Mouse (Mus musculus) hindbrain, embryonic 15.5 days (tissue): Measurements from ENCODE around the gene Tspan18. TPM values are rescaled to one million over a fixed set of nuclear protein-coding genes. Genes with fewer than 3 reads are reported as not detected.

Source experiments
- ATAC-seq: fragments of 200-750 bp; cut with Nextera tagmentation; 2 replicates; pipeline ENCODE4 v1.8.0; 2017; ENCODE audit warnings: low read depth, moderate number of reproducible peaks, moderate TSS enrichment; ENCODE audit not compliant: low FRiP score
- H3K27ac ChIP-seq: fragments of 300-500 bp; sonication (generic); replicated peaks from 2 replicates; pipeline ENCODE4 v1.5.1; 2015; ENCODE audit warnings: mild to moderate bottlenecking, inconsistent platforms
- H3K27me3 ChIP-seq: fragments of 300-500 bp; sonication (generic); 2 replicates; pipeline ENCODE4 v1.6.1; 2015; ENCODE audit warnings: control low read depth, inconsistent platforms
- H3K36me3 ChIP-seq: fragments of 300-500 bp; sonication (generic); 2 replicates; pipeline ENCODE4 v1.6.1; 2015; ENCODE audit warnings: control low read depth, inconsistent platforms
- H3K4me1 ChIP-seq: fragments of 300-500 bp; sonication (generic); replicated peaks from 2 replicates; pipeline ENCODE4 v1.6.1; 2015; ENCODE audit warnings: control low read depth, inconsistent platforms
- H3K4me2 ChIP-seq: fragments of 300-500 bp; sonication (generic); 2 replicates; pipeline ENCODE4 v1.6.1; 2015; ENCODE audit warnings: moderate library complexity, mild to moderate bottlenecking, inconsistent platforms
- H3K4me3 ChIP-seq: fragments of 300-500 bp; sonication (generic); 2 replicates; pipeline ENCODE4 v1.5.1; 2015; ENCODE audit warnings: mild to moderate bottlenecking, inconsistent platforms
- H3K9ac ChIP-seq: fragments of 300-500 bp; sonication (generic); 2 replicates; pipeline ENCODE4 v1.6.1; 2015; ENCODE audit warnings: inconsistent platforms
- H3K9me3 ChIP-seq: fragments of 300-500 bp; sonication (generic); 2 replicates; pipeline ENCODE4 v1.6.1; 2016; ENCODE audit warnings: control low read depth, inconsistent platforms
- WGBS: fragments of 180-500 bp; shearing (Covaris S2); methylation state at CpG from one replicate; pipeline ENCODE4 v1.1.7; 2015; 5-methylcytosine and 5-hydroxymethylcytosine counted together
- polyA plus RNA-seq: library from polyadenylated mRNA; unstranded; fragments of >200 nt; fragmentation: Nextera tagmentation; extraction: Ambion mirVana; gene quantifications from 2 replicates; pipeline ENCODE4 v1.2.1, GENCODE M21; 2015

Tspan18 gene
- polyA plus RNA-seq, 1 experiment from 2014 or later = 23.5 TPM

DNA sequence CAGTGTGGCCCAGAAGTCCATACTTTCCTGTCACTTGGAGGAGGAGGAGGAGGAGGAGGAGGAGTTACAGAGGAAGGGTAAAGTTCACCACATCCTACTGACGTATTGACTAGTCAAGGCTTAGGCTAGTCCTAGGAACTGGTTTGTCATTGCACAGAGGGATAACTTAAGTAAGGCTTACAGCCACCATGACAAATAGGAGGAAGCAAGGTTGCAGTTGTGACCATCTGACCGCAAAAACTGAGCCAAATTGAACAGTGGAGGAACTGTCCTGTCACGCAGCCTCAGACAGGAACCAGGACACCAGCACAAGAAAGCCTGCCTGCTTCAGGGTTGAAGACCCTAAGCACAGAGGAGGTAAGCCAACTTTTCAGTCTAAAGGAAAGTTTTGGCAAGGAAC lies 21.8 kb downstream of the Tspan18 start:
- Histone ChIP-seq H3K4me3 (no peak overlapping the region), H3K27me3 (no peaks in the 10 kb centered on the region), H3K27ac (no peak overlapping the region), H3K4me1 (peaks cover 50% of the 10 kb centered on the region), H3K36me3 (no peaks in the 10 kb centered on the region), H3K4me2 (no peak overlapping the region), H3K9ac (no peak overlapping the region), H3K9me3 (no peaks in the 10 kb centered on the region)
- 87% methylated on average over 3 of the region's 3 CpGs for whole genome bisulfite sequencing
- no peak for ATAC-seq

DNA sequence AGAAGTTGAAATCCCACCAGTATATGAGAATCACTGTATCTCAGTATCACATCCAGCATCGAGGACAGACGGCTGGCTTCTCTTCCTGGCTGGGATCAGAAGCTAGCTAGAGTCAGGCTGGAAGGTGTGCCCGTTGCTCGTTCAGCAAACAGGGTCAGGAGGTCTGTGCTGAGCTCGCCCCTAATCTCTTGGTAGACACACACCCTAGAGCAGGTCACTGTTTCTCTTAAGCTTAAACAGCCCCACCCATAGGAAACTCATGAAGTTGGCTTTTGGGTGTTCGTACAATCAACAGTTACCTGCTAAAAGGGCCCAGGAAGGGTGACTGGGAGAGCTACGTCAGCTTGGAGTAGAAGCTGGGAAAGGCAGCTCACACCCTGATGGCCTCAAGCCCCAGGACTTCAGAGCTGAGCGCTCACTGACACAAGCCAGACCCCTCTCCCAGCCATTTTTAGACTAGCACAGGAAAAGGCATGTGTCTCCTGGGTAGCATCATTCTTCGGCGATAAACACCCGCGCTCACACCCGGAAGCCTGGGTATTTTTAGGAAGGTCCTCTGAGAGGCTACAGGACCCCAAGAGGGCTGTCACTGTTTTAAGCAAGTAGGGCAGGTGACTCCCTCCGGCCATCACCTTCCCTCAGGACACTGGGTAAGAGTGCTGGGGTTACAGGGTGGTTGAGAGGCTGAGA lies 24.4 kb downstream of the Tspan18 start:
- 84% methylated on average over 14 of the region's 14 CpGs for WGBS
- no peak overlapping the region for H3K27ac ChIP-seq
- H3K9me3 ChIP-seq = no peaks in the 10 kb centered on the region
- peaks cover 34% of the 10 kb centered on the region for H3K4me1 ChIP-seq
- H3K4me3 ChIP-seq = no peak overlapping the region
- no peak for ATAC-seq
- no peaks in the 10 kb centered on the region for H3K27me3 ChIP-seq
- H3K9ac ChIP-seq = no peak overlapping the region
- H3K36me3 ChIP-seq = no peaks in the 10 kb centered on the region
- H3K4me2 ChIP-seq = no peak overlapping the region

DNA sequence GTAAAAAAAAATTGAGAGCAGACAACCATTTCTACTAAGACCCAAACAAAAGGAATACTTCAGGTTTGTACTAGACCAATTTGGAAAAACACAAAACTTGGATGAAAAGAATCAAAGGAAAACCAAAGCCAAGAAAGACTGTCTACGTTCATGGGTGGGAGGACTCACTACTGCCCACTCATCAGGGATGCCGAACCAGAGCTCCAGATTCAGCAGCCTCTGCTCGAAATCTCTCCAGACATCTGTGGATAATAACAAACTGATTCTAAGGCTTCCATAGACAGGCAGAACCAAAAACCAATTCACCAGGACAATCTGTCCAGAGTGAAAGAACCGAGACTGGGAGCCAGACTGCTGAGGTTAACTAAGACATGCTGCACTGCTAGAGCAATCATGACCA lies 27.4 kb downstream of the Tspan18 start:
- H3K27me3 ChIP-seq = no peaks in the 10 kb centered on the region
- H3K4me2 ChIP-seq = no peak overlapping the region
- no peaks in the 10 kb centered on the region for H3K9me3 ChIP-seq
- 88% methylated on average over 4 of the region's 4 CpGs for WGBS
- ATAC-seq = no peak
- no peak overlapping the region for H3K4me3 ChIP-seq
- no peak overlapping the region for H3K27ac ChIP-seq
- peaks cover 37% of the 10 kb centered on the region for H3K4me1 ChIP-seq
- no peaks in the 10 kb centered on the region for H3K36me3 ChIP-seq
- H3K9ac ChIP-seq = no peak overlapping the region

DNA sequence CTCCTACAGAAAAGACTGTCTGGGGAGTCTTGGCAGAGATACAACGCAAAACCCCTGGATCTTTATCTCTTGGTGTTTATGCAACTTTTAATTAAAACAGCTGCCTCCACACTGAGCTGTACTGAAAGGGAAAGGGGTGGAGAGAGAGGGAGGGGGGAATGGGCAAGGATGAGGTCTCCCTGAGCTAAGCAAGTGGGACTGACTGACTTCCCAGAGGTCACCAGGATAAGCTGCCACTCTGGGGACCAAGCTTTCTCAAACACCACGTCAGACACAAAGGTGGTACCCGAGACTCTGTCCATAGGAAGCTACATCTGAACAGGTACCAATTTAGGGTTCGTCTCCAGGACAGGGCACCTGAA lies 30.1 kb downstream of the Tspan18 start:
- WGBS = 45% methylated on average over 4 of the region's 4 CpGs
- Histone ChIP-seq H3K27ac (peak overlapping the region; percentile 70), H3K4me2 (no peak overlapping the region), H3K9ac (no peak overlapping the region), H3K36me3 (no peaks in the 10 kb centered on the region), H3K9me3 (no peaks in the 10 kb centered on the region), H3K4me1 (peaks cover 37% of the 10 kb centered on the region), H3K27me3 (no peaks in the 10 kb centered on the region), H3K4me3 (no peak overlapping the region)
- ATAC-seq = no peak

DNA sequence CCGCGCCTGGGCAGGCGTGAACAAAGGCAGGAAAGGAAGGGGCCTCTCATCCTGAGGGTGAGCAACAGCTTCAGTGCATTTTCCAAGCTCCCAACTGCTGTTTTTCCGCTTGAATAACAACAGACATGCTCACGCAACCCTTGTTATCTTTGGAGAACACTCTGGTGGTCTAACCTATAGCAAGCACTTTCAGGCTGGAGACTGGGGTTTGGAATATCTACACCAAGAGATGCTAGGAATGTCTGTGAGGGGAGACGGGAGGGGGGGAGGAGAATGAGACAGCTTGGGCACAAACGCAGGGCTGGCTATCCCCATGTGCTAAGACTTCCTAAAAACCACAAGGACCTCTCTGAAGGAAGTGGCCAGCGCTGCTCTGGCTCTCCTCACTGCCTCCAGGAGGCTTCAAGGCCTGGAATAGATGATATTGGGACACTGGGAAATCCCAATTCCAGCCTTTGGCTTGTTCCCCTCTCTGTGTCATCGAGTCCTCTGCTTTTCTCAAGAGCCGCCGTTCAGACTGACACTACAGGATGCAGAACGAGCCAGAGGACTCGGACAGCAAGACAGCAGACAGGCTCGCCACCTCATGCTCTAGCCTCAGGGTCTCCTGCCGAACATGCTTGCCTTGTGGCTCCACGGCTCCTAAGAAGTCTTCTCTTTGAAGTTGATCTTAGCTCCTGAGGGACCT lies 30.6 kb downstream of the Tspan18 start:
- peak overlapping the region; percentile 70 for H3K27ac ChIP-seq
- no peaks in the 10 kb centered on the region for H3K9me3 ChIP-seq
- 13% methylated on average over 16 of the region's 16 CpGs for WGBS
- H3K4me3 ChIP-seq = no peak overlapping the region
- ATAC-seq = peak; percentile 62
- no peak overlapping the region for H3K4me2 ChIP-seq
- H3K9ac ChIP-seq = no peak overlapping the region
- H3K4me1 ChIP-seq = peaks cover 32% of the 10 kb centered on the region
- no peaks in the 10 kb centered on the region for H3K36me3 ChIP-seq
- no peaks in the 10 kb centered on the region for H3K27me3 ChIP-seq

DNA sequence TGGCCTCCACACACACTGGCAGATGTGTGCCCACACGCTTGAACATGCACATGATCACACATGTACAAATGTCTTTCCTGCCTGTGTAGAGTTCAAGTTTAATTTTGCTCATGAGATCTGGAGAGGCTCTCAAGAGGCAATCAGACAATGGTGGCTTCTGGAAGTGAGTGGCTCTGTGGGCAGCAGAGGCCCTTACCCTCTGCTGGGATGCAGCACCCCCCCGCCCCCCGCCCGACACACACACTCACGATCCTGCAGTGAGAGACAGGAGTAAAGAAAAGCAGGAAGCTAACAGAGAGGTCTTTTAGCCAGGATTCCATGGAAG lies 31.1 kb downstream of the Tspan18 start:
- H3K27me3 ChIP-seq = no peaks in the 10 kb centered on the region
- H3K4me2 ChIP-seq = no peak overlapping the region
- peak overlapping the region; percentile 70 for H3K27ac ChIP-seq
- H3K4me3 ChIP-seq = no peak overlapping the region
- H3K36me3 ChIP-seq = no peaks in the 10 kb centered on the region
- WGBS = 20% methylated on average over 5 of the region's 5 CpGs
- H3K4me1 ChIP-seq = peaks cover 26% of the 10 kb centered on the region
- no peaks in the 10 kb centered on the region for H3K9me3 ChIP-seq
- H3K9ac ChIP-seq = no peak overlapping the region
- ATAC-seq = no peak

DNA sequence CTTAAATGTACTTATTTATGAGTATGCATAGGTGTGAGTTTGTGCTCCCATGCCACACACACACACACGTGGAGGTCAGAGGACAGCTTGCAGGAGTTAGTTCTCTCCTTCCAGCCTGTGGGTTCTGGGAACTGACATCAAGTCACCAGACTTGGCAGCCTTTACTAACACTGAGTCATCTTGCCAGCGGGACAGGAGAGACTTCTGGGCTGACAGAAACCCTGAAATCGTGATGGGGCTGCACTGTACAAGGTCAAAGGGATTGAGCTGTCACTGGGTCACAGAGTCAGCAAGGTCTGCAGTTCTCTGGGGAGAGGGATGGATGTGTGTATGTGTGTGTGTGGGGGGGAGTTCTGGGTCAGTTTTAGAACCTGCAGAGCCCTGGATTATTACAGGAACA lies 36.6 kb downstream of the Tspan18 start:
- H3K9me3 ChIP-seq = no peaks in the 10 kb centered on the region
- H3K9ac ChIP-seq = no peak overlapping the region
- H3K4me2 ChIP-seq = no peak overlapping the region
- H3K4me1 ChIP-seq = no peaks in the 10 kb centered on the region
- 79% methylated on average over 3 of the region's 3 CpGs for WGBS
- no peaks in the 10 kb centered on the region for H3K36me3 ChIP-seq
- no peaks in the 10 kb centered on the region for H3K27me3 ChIP-seq
- no peak for ATAC-seq
- no peak overlapping the region for H3K4me3 ChIP-seq
- H3K27ac ChIP-seq = no peak overlapping the region

DNA sequence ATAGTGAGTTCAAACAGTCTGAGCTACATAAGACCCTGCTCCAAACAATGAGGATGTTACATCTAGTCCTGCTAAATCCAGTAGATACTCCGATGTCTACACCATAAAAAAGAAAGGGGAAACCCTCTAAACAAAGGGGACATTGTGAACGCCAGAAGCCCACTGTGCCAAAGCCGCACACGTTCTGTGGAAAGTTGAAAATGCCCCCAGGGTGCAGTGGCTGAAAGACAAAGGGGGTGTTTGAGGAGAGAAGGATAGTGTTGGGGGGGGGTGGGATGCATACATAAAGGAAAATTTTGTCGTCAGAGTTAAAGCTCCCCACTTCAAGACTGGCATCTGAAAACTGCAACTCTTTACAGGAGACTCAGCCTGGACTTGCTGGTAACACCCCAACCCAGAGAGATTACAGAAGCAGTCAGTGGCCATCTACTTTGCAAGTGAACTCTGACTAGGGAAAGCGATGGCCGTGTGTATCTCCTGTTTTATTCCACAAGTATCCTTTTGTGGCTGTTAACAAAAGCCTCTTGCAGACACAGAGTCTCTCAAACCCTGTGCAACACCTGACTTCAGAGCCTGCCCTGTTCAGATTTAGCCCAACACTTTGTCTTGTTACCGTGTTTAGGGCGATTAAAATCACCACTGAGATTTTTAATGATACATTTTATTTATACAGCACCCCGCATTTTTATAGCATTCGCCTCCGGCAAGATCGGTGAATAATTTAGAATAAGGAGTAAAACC lies 42.9 kb downstream of the Tspan18 start:
- Histone ChIP-seq H3K27ac (0 out of 2 replicates have a peak overlapping the region, but pooled peaks have one; percentile 10), H3K4me2 (no peak overlapping the region), H3K36me3 (no peaks in the 10 kb centered on the region), H3K27me3 (no peaks in the 10 kb centered on the region), H3K4me3 (no peak overlapping the region), H3K4me1 (peaks cover 50% of the 10 kb centered on the region), H3K9me3 (no peaks in the 10 kb centered on the region), H3K9ac (no peak overlapping the region)
- WGBS = 27% methylated on average over 13 of the region's 13 CpGs
- no peak for ATAC-seq

DNA sequence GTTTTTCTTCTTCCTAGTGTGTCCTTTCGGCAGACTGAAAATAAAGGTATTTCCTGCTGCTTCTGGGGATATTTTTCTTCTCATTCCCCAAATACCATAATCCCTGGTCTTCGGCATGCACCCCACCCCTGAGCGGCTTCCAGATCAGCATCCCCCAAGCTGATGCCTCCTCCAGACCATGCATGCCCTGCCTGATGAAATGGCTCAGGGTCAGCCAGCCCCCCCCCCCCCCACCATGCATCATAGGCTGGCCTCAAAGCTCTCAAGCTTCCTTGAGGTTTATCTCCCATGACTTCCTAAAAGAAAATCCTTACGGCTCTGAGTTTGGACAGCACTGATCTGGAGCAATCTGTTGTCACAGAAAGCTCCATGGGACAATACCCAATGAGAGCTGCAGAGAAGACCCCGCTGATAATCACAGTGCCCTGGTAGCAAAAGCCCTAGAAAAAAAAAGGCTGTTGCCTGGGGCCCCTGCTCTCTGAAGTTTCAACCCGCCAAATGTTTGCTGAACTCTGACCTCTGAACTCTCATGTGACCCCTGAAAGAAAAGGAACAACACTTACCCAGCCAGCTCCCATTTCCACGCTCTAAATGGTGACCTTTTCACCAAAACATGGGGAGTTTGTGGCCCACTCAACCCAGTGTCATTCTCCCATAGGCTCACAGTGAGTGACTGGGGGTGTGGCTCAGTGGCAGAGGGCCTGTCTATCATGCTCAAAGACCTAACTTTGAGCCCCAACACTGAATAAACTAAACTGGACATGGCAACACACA lies 43.8 kb downstream of the Tspan18 start:
- 24% methylated on average over 7 of the region's 7 CpGs for WGBS
- Histone ChIP-seq H3K27ac (0 out of 2 replicates have a peak overlapping the region, but pooled peaks have one; percentile 10), H3K9ac (no peak overlapping the region), H3K4me2 (no peak overlapping the region), H3K27me3 (no peaks in the 10 kb centered on the region), H3K4me1 (peaks cover 58% of the 10 kb centered on the region), H3K4me3 (no peak overlapping the region), H3K9me3 (no peaks in the 10 kb centered on the region), H3K36me3 (no peaks in the 10 kb centered on the region)
- no peak for ATAC-seq

DNA sequence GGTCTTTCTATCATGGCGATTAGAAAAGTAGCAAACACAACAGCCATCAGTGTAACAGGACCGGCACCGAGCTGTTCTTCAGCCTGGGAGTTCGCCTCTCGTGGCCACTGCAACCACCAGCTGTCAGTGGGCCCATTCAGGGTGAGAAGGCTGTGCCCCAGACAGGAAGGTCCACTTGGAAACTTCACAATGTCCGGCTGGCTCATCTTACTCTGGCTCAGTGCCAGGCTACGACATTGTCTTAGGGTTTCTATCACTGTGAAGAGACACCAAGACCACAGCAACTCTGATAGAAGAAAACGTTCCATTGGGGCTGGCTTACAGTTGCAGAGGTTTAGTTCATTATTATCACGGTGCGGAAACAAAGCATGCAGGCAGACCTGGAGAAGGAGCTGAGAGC lies 45.1 kb downstream of the Tspan18 start:
- Histone ChIP-seq H3K4me3 (no peak overlapping the region), H3K9ac (no peak overlapping the region), H3K4me2 (no peak overlapping the region), H3K4me1 (peaks cover 71% of the 10 kb centered on the region), H3K27me3 (no peaks in the 10 kb centered on the region), H3K36me3 (no peaks in the 10 kb centered on the region), H3K27ac (0 out of 2 replicates have a peak overlapping the region, but pooled peaks have one; percentile 21), H3K9me3 (no peaks in the 10 kb centered on the region)
- WGBS = 47% methylated on average over 10 of the region's 10 CpGs
- no peak for ATAC-seq

DNA sequence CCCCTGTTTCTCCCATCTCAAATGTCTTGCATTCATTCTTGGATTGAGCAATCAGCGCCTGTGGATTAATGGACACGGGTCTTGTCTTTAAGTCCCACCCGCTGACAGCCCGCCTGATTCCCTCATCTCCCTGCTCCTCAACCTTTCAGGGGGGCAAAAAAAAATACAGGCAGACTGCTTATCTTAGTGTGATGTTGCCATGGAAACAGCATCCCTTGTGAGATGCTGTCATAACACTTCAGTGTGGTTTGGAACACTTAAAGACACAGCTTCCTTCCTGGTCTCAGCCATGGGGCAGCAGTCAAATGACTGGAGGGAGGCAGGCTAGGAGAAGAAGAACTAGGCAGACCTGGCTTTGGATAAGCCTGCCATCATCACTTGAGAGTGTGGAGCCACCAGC lies 47.0 kb downstream of the Tspan18 start:
- Histone ChIP-seq H3K9ac (peak overlapping the region; percentile 7; the same call in 1 of the 2 replicates), H3K4me2 (peak overlapping the region; percentile 24; the same call in 1 of the 2 replicates), H3K27ac (peak overlapping the region; percentile 83), H3K27me3 (no peaks in the 10 kb centered on the region), H3K4me3 (no peak overlapping the region), H3K4me1 (peaks cover 85% of the 10 kb centered on the region), H3K36me3 (no peaks in the 10 kb centered on the region), H3K9me3 (no peaks in the 10 kb centered on the region)
- ATAC-seq = peak; percentile 32; the same call in 1 of the 2 replicates
- WGBS = 26% methylated on average over 4 of the region's 4 CpGs

DNA sequence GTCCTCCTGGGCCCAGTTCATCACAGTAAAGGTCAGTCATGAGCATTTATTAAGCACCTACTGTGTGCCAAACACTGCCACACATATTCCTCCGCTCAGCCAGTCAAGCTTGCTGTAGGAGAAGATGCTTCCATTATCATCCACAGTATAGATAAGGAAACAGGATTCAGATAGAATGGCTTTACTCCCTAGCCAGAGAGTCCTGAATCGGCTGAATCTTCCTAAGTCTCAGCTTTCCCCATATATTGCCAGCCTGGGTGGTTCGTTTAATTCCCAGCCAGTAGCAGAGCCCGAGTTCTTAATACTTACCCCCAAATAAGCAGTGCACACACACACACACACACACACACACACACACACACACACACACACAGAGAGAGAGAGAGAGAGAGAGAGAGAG lies 47.6 kb downstream of the Tspan18 start:
- H3K27ac ChIP-seq = peak overlapping the region; percentile 83
- no peaks in the 10 kb centered on the region for H3K9me3 ChIP-seq
- no peaks in the 10 kb centered on the region for H3K36me3 ChIP-seq
- peaks cover 80% of the 10 kb centered on the region for H3K4me1 ChIP-seq
- 42% methylated on average over 4 of the region's 4 CpGs for WGBS
- H3K4me3 ChIP-seq = no peak overlapping the region
- H3K27me3 ChIP-seq = no peaks in the 10 kb centered on the region
- no peak for ATAC-seq
- no peak overlapping the region for H3K9ac ChIP-seq
- no peak overlapping the region for H3K4me2 ChIP-seq
